Comparison of ENCODE assay signal across 21 mouse cellular contexts in genomic region chr3:132125227-132125740, GRCm38 (mm10). TPM values are rescaled to one million over a fixed set of nuclear protein-coding genes. Genes with fewer than 3 reads are reported as not detected.
"Had no signal": no experiment of that assay in that cellular context is flagged by ENCODE, and none has a peak within 500 bp of the region (broad histone marks: within the 10 kb centered on the region; RNA-seq: fewer than 3 reads in every experiment).

No protein-coding gene starts in this region.

- H3K4me2 ChIP-seq: liver, embryonic 15.5 days; lung, embryonic 15.5 days; midbrain, embryonic 11.5 days; midbrain, embryonic 13.5 days; midbrain, embryonic 15.5 days; neural tube, embryonic 13.5 days; neural tube, embryonic 15.5 days had no signal

- H3K4me3 ChIP-seq: liver, embryonic 15.5 days; lung, embryonic 15.5 days; megakaryocyte, embryonic 14.5 days; midbrain, embryonic 13.5 days; midbrain, embryonic 15.5 days; neural tube, embryonic 13.5 days; neural tube, embryonic 15.5 days had no signal

- H3K4me1 ChIP-seq: liver, embryonic 15.5 days; lung, embryonic 15.5 days; megakaryocyte, embryonic 14.5 days; midbrain, embryonic 13.5 days; midbrain, embryonic 15.5 days; neural tube, embryonic 13.5 days; neural tube, embryonic 15.5 days had no signal

- H3K9me3 ChIP-seq: liver, embryonic 15.5 days; lung, embryonic 15.5 days; megakaryocyte, embryonic 14.5 days; midbrain, embryonic 13.5 days; midbrain, embryonic 15.5 days; neural tube, embryonic 13.5 days; neural tube, embryonic 15.5 days had no signal

- H3K9ac ChIP-seq: liver, embryonic 15.5 days; liver, postnatal 0 days; lung, embryonic 15.5 days; midbrain, embryonic 13.5 days; midbrain, embryonic 15.5 days; neural tube, embryonic 13.5 days; neural tube, embryonic 15.5 days had no signal

- ATAC-seq: liver, postnatal 0 days; lung, postnatal 0 days; midbrain, embryonic 13.5 days; midbrain, embryonic 15.5 days had no signal

- H3K36me3 ChIP-seq: liver, embryonic 15.5 days; lung, embryonic 15.5 days; midbrain, embryonic 13.5 days; midbrain, embryonic 15.5 days; neural tube, embryonic 13.5 days; neural tube, embryonic 15.5 days had no signal

- H3K27ac ChIP-seq: liver, embryonic 15.5 days; lung, embryonic 15.5 days; macrophage; midbrain, embryonic 13.5 days; midbrain, embryonic 15.5 days; neural tube, embryonic 13.5 days; neural tube, embryonic 15.5 days had no signal

- DNase-seq: liver, postnatal 0 days; lung, adult 2 months; lung, postnatal 14 days; lung, postnatal 36 days; retina, postnatal 1 day; right cerebral cortex, adult 18-20 months; thymus, adult 18-20 months; thymus, postnatal 25 days; thymus, postnatal 4 days had no signal

- H3K27me3 ChIP-seq: liver, embryonic 15.5 days; lung, embryonic 15.5 days; megakaryocyte, embryonic 14.5 days; midbrain, embryonic 13.5 days; midbrain, embryonic 15.5 days; neural tube, embryonic 13.5 days; neural tube, embryonic 15.5 days had no signal

RNA-seq across cellular contexts. Expression of gene Dkk2, which starts 40.2 kb away (rescaled TPM):
- total RNA-seq: megakaryocyte progenitor cell, adult 5-6 weeks; monocyte, adult 5-6 weeks had no signal
